Mouse (Mus musculus) lung, embryonic 15.5 days (tissue): ENCODE measurements around the gene Hist1h4n. TPM values are rescaled to one million over a fixed set of nuclear protein-coding genes. Genes with fewer than 3 reads are reported as not detected.
A peak's percentile ranks its signal among the peaks of the same experiment; 100 is the strongest.
"Not testable (repeated sequence)": the region's sequence is repeated elsewhere in the genome, so short reads cannot be mapped to it uniquely, and the experiment has no call there.

Source experiments
- ATAC-seq: fragments of 200-750 bp; cut with Nextera tagmentation; 2 replicates; pipeline ENCODE4 v1.8.0; 2017; ENCODE audit warnings: moderate number of reproducible peaks, borderline replicate concordance; ENCODE audit not compliant: low FRiP score, low TSS enrichment; ENCODE audit errors: extremely low read depth
- H3K27ac ChIP-seq: fragments of 300-500 bp; sonication (generic); 2 replicates; pipeline ENCODE4 v1.5.1; 2015; ENCODE audit warnings: moderate library complexity, mild to moderate bottlenecking, inconsistent platforms
- H3K27me3 ChIP-seq: fragments of 300-500 bp; sonication (generic); 2 replicates; pipeline ENCODE4 v1.6.1; 2015; ENCODE audit warnings: inconsistent platforms
- H3K36me3 ChIP-seq: fragments of 300-500 bp; sonication (generic); 2 replicates; pipeline ENCODE4 v1.6.1; 2015; ENCODE audit warnings: inconsistent platforms
- H3K4me1 ChIP-seq: fragments of 300-500 bp; sonication (generic); 2 replicates; pipeline ENCODE4 v1.6.1; 2015; ENCODE audit warnings: inconsistent platforms
- H3K4me2 ChIP-seq: fragments of 300-500 bp; sonication (generic); 2 replicates; pipeline ENCODE4 v1.6.1; 2015; ENCODE audit warnings: inconsistent platforms, mild to moderate bottlenecking, moderate library complexity
- H3K4me3 ChIP-seq: fragments of 300-500 bp; sonication (generic); 2 replicates; pipeline ENCODE4 v1.5.1; 2015; ENCODE audit warnings: mild to moderate bottlenecking, inconsistent platforms
- H3K9ac ChIP-seq: fragments of 300-500 bp; sonication (generic); 2 replicates; pipeline ENCODE4 v1.6.1; 2015; ENCODE audit warnings: inconsistent platforms
- H3K9me3 ChIP-seq: fragments of 300-500 bp; sonication (generic); 2 replicates; pipeline ENCODE4 v1.6.1; 2016; ENCODE audit warnings: inconsistent platforms
- WGBS: fragments of 180-500 bp; shearing (Covaris S2); methylation state at CpG from one replicate; pipeline ENCODE4 v1.1.7; 2015; 5-methylcytosine and 5-hydroxymethylcytosine counted together
- polyA plus RNA-seq: library from polyadenylated mRNA; unstranded; fragments of >200 nt; fragmentation: Nextera tagmentation; extraction: Ambion mirVana; gene quantifications from 2 replicates; pipeline ENCODE4 v1.2.1, GENCODE M21; 2015

The Hist1h4n gene
- 19.5 and 22.5 TPM in 2 replicates for polyA plus RNA-seq

GRCm38 (mm10) chr13:21831418-21832394 is at the start of gene Hist1h4n:
Gene Hist1h4n, minus strand, starts transcription at chr13:21832196.
- not testable (repeated sequence) for H3K9ac ChIP-seq, H3K4me1 ChIP-seq, H3K9me3 ChIP-seq, H3K27me3 ChIP-seq, H3K36me3 ChIP-seq
- peak; percentile 87 for ATAC-seq
- H3K4me3 ChIP-seq, result peak within 1 kb of the TSS; percentile 26
- under 1% methylated on average over 24 of the region's 58 CpGs for WGBS
- H3K27ac ChIP-seq, result peak within 1 kb of the TSS; percentile 57
- H3K4me2 ChIP-seq, result peak within 1 kb of the TSS; percentile 39

GRCm38 (mm10) chr13:21880735-21881134 is 48.7 kb upstream of the Hist1h4n start:
- no peaks in the 10 kb centered on the region for H3K36me3 ChIP-seq
- no peak overlapping the region for H3K9ac ChIP-seq
- H3K9me3 ChIP-seq, result no peaks in the 10 kb centered on the region
- ATAC-seq, result no peak
- H3K27me3 ChIP-seq, result no peaks in the 10 kb centered on the region
- 74% methylated on average over 6 of the region's 6 CpGs for WGBS
- H3K4me3 ChIP-seq, result no peak overlapping the region
- no peak overlapping the region for H3K4me2 ChIP-seq
- no peak overlapping the region for H3K27ac ChIP-seq
- no peaks in the 10 kb centered on the region for H3K4me1 ChIP-seq

- not testable (repeated sequence) for H3K36me3 ChIP-seq, H3K4me1 ChIP-seq, H3K27me3 ChIP-seq, H3K4me3 ChIP-seq, H3K9ac ChIP-seq, H3K4me2 ChIP-seq, ATAC-seq, H3K9me3 ChIP-seq, H3K27ac ChIP-seq
- WGBS, result 66% methylated on average over 3 of the region's 3 CpGs
These were observed 33.5 kb upstream of the Hist1h4n start for GRCm38 (mm10) chr13:21865503-21865902.

- Histone ChIP-seq H3K27me3 (no peaks in the 10 kb centered on the region), H3K4me2 (no peak overlapping the region), H3K4me3 (no peak overlapping the region), H3K4me1 (no peaks in the 10 kb centered on the region), H3K36me3 (no peaks in the 10 kb centered on the region), H3K9ac (no peak overlapping the region), H3K27ac (no peak overlapping the region), H3K9me3 (no peaks in the 10 kb centered on the region)
- no peak for ATAC-seq
- WGBS, result 26% methylated on average over 5 of the region's 5 CpGs
These were observed 29.6 kb upstream of the Hist1h4n start for GRCm38 (mm10) chr13:21861608-21862007.

- WGBS, result 2% methylated on average over 15 of the region's 15 CpGs
- Histone ChIP-seq H3K9ac (no peak overlapping the region), H3K4me1 (0 out of 2 replicates have a peak, but pooled peaks cover 4% of the 10 kb centered on the region), H3K4me3 (peak overlapping the region; percentile 40), H3K9me3 (no peaks in the 10 kb centered on the region), H3K27me3 (no peaks in the 10 kb centered on the region), H3K4me2 (peak overlapping the region; percentile 49), H3K36me3 (no peaks in the 10 kb centered on the region), H3K27ac (no peak overlapping the region)
- no peak for ATAC-seq
These were observed 23.7 kb upstream of the Hist1h4n start for GRCm38 (mm10) chr13:21855698-21856162.

GRCm38 (mm10) chr13:21855146-21855545 is 23.1 kb upstream of the Hist1h4n start:
- H3K27ac ChIP-seq, result no peak overlapping the region
- ATAC-seq, result 0 out of 2 replicates have a peak, but pooled peaks have one; percentile 31
- H3K9me3 ChIP-seq, result no peaks in the 10 kb centered on the region
- H3K4me3 ChIP-seq, result peak overlapping the region; percentile 40
- 2% methylated on average over 11 of the region's 11 CpGs for WGBS
- H3K4me1 ChIP-seq, result 0 out of 2 replicates have a peak, but pooled peaks cover 4% of the 10 kb centered on the region
- no peaks in the 10 kb centered on the region for H3K36me3 ChIP-seq
- H3K27me3 ChIP-seq, result no peaks in the 10 kb centered on the region
- H3K4me2 ChIP-seq, result peak overlapping the region; percentile 49
- H3K9ac ChIP-seq, result no peak overlapping the region

GRCm38 (mm10) chr13:21852215-21852945 is 20.4 kb upstream of the Hist1h4n start:
- 44% methylated on average over 3 of the region's 3 CpGs for WGBS
- no peaks in the 10 kb centered on the region for H3K36me3 ChIP-seq
- H3K9ac ChIP-seq, result no peak overlapping the region
- ATAC-seq, result no peak
- H3K27ac ChIP-seq, result no peak overlapping the region
- H3K4me1 ChIP-seq, result 0 out of 2 replicates have a peak, but pooled peaks cover 4% of the 10 kb centered on the region
- H3K27me3 ChIP-seq, result no peaks in the 10 kb centered on the region
- H3K9me3 ChIP-seq, result no peaks in the 10 kb centered on the region
- H3K4me2 ChIP-seq, result no peak overlapping the region
- H3K4me3 ChIP-seq, result no peak overlapping the region

GRCm38 (mm10) chr13:21850696-21851095 is 18.7 kb upstream of the Hist1h4n start:
- H3K4me3 ChIP-seq, H3K36me3 ChIP-seq, H3K9me3 ChIP-seq, H3K4me2 ChIP-seq, H3K27ac ChIP-seq, H3K27me3 ChIP-seq, H3K4me1 ChIP-seq, H3K9ac ChIP-seq, ATAC-seq: not testable (repeated sequence)
- WGBS, result 38% methylated on average over 1 of the region's 1 CpGs

GRCm38 (mm10) chr13:21847883-21848282 is 15.9 kb upstream of the Hist1h4n start:
- 0 out of 2 replicates have a peak, but pooled peaks cover 4% of the 10 kb centered on the region for H3K4me1 ChIP-seq
- no peak overlapping the region for H3K9ac ChIP-seq
- WGBS, result 24% methylated on average over 8 of the region's 8 CpGs
- no peak overlapping the region for H3K4me3 ChIP-seq
- H3K27ac ChIP-seq, result no peak overlapping the region
- no peaks in the 10 kb centered on the region for H3K9me3 ChIP-seq
- H3K4me2 ChIP-seq, result no peak overlapping the region
- H3K36me3 ChIP-seq, result no peaks in the 10 kb centered on the region
- no peaks in the 10 kb centered on the region for H3K27me3 ChIP-seq
- ATAC-seq, result no peak

GRCm38 (mm10) chr13:21846356-21846755 is 14.4 kb upstream of the Hist1h4n start:
- H3K9ac ChIP-seq, H3K4me1 ChIP-seq, H3K27ac ChIP-seq, H3K4me2 ChIP-seq, H3K9me3 ChIP-seq, H3K27me3 ChIP-seq, ATAC-seq, H3K4me3 ChIP-seq, H3K36me3 ChIP-seq: not testable (repeated sequence)

- ATAC-seq, result peak; percentile 64; the same call in 1 of the 2 replicates
- not testable (repeated sequence) for H3K4me3 ChIP-seq, H3K27ac ChIP-seq, H3K4me2 ChIP-seq, H3K9me3 ChIP-seq, H3K27me3 ChIP-seq, H3K9ac ChIP-seq, H3K4me1 ChIP-seq, H3K36me3 ChIP-seq
- no CpG with 5 or more reads among the region's 4 CpGs for WGBS
These were observed 8.5 kb upstream of the Hist1h4n start for GRCm38 (mm10) chr13:21840508-21840907.

GRCm38 (mm10) chr13:21833461-21833860 is 1.5 kb upstream of the Hist1h4n start, which contains the start of the genes Hist1h2ap and Hist1h2br:
Gene Hist1h2ap, minus strand, starts transcription at chr13:21833507.
Gene Hist1h2br, plus strand, starts transcription at chr13:21833743.
- peak; percentile 93 for ATAC-seq
- not testable (repeated sequence) for H3K4me3 ChIP-seq, H3K27ac ChIP-seq, H3K36me3 ChIP-seq, H3K9ac ChIP-seq, H3K4me2 ChIP-seq, H3K4me1 ChIP-seq, H3K27me3 ChIP-seq, H3K9me3 ChIP-seq
- no CpG with 5 or more reads among the region's 24 CpGs for WGBS
